Mouse (Mus musculus): ENCODE results near the gene Top3a.

DNA sequence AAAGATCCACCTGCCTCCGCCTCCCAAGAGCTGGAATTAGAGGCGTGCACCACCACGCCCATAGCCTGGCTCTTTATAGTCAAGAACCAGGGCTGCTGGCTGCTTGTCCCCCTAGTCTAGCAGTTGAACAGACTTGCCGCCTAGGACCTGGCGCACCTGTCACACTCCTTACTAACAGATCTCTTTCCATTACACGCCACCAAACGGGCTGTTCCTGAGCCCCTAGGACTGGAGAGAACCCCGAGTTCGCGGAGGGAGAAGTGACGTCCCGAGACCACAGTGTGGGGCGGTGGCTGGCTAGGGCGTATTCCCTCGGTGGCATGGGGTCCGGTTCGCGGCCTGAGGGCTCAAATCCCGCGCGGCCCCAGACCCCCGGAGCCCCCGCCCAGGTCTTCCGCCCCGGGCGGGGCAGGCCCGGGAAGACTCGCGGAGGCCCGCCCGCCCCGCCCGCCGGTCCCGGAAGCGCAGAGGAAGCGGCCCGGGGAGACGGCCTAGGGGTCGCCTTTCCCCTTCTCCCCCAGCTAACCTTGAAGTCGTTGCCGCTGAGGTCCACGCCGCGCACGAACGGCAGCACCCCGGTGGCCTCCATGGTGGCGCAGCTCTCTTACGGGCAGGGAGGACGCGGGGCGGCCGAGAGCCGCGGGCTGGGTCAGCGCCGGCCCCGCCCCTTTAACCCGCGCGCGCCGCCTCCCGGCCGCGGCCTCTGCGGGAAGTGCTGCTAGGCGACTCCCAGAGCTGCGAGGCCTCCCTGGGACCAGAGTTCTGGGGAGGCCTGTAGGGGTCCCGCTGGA lies 50.4 kb downstream of the Top3a start, which contains the start of gene Flii:
- TF ChIP-seq CTCF (conservative IDR thresholded peaks at IDR 0.05; ENCODE audit: low read length) (no peak), NANOG (IDR thresholded peaks at IDR 0.05; ENCODE audit: borderline replicate concordance, low read length) (no peak)

Data from E14TG2a.4 (cell line).